Mouse (Mus musculus) cortical plate, adult 2 months (tissue): ENCODE measurements around the gene Zdhhc20.

Experiments used
- CTCF ChIP-seq: fragments of 200-500 bp; IDR thresholded peaks from 2 replicates; pipeline ENCODE4 v1.5.1; 2011; ENCODE audit warnings: mild to moderate bottlenecking, control low read depth, low read length; ENCODE audit not compliant: insufficient read depth; ENCODE audit errors: extremely low read depth
- POLR2A ChIP-seq: fragments of 200-500 bp; IDR thresholded peaks from 2 replicates; pipeline ENCODE4 v1.6.1; 2011; ENCODE audit warnings: mild to moderate bottlenecking, low read length, control low read depth; ENCODE audit not compliant: insufficient read depth; ENCODE audit errors: extremely low read depth

DNA sequence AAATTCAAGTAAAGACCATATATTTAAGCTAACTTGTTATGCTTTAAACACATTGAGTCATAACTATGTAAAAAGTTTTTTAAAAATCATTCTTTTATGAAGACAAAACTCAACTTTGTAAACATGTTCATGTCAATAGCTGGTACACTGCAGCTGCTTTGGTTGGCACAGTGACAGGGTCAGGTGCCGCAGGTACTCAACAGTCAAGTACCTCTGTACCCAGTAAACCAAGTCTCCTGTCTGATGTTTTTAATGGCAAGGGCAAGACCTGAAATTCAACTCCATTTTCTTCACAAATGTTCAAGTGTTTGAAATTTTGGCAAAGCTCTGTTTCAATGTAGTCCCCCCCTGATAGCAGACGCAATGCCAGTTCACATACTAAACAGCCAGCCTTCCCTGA is 56.5 kb downstream of the Zdhhc20 start:
- TF ChIP-seq CTCF (no peak), POLR2A (no peak)
